Mouse (Mus musculus) hematopoietic stem cell, adult 5-6 weeks (primary cell): ENCODE results near the gene Polr1d. TPM values are rescaled to one million over a fixed set of nuclear protein-coding genes. Genes with fewer than 3 reads are reported as not detected.

Experiments
- ATAC-seq, 2 experiments: fragments of 125-278 bp in 1 of 2; replicated peaks in 1 of 2; 2 replicates each; pipeline ENCODE4 v1.8.0; 2016 to 2017; ENCODE audit warnings: inconsistent platforms in 2 of 2, mild to moderate bottlenecking in 2 of 2, moderate number of reproducible peaks in 2 of 2, low read depth in 1 of 2, moderate TSS enrichment in 1 of 2; ENCODE audit not compliant: low FRiP score in 2 of 2, poor library complexity in 2 of 2, severe bottlenecking in 2 of 2, insufficient read depth in 1 of 2, low TSS enrichment in 1 of 2
- total RNA-seq: library from RNA; stranded (forward); fragments of 172-1452, 232-1000 nt; gene quantifications from 2 replicates; pipeline ENCODE4 v1.2.3, GENCODE M21; 2017

Gene Polr1d
- total RNA-seq, 1 experiment from 2014 or later, result 120 TPM

DNA sequence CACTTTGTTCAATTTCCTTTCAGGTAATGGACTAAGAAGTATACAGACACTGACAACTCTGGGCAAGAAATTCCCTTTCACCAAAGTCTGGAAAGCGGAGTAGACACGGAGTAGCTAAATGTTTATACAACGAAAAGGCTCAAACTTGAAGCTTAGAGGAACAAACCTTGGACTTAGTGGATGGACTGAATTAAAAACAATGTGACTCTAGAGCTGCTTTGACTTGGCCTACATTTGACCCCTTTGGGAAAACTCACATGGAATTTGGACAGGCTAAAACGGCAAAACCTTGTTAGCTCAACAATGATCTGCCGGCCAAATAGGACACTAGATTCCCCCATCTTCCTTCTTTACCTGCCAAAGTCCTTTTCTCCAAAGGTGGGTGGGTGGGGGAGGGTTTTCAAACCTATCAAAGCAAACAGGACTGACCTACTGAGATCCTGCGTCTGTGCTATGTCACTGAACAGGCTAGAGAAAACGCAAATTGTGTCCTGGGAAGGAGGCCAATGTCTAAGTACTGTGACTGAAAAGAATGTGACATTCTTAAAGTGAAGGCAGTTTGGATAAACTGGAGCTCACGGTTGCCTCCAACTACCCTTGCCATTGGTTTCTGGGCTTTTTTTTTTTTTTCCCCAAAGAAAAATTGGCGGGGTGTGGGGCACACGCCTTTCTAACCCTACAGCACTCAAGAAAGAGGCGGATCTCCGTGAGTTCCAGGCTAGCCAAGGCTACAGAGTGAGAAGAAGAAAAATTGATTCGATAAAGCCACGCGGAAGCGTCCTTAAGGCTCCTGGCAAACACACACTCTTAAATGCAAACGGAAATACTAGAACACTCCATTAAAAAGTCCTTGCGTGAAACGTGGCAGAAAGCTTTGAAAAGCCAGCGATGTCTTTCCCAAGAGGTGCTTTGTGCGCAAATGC, 1.5 kb upstream of the Polr1d start:
- ATAC-seq, result no peak

DNA sequence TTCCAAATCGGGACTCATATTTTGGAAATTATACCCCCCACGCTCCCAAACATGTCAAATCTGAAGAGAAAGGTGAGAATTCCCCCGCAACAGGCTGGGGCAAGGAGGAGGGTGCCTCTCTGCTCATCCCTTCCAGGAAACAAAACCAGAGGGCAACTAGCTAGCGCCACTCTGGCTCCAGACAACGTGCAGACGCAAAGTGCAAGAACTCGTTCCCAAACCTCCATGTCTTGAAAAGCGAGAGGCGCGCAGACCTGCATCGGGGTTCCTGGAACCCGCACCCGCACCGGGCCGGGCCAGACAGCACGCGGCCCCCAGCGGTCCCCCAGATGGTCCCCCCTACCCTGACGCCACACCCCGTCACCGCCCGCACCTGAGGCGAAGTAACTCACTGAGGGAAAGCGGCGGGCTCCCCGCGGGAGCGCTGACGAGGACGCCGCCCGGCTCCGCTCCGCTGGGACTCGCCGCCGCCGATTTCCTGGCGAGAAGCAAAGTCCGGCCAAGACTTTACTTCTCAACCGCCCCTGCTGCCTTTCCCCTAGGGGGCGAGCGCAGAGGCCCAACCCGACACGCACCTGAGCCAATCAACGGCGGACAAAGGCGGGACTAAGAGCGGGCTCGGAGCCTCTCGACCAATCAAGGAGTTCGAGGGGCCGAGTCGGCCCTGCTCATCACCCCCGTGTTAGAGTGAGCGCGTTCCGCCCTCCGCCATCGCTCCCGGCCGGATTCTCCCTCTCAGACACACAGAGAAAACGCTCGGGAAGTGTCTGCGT, 638 bp upstream of the Polr1d start, which contains the start of gene Lnx2:
TSS of gene Lnx2 (minus strand) at position 561 of the 773 bp plus-strand sequence.
- ATAC-seq, result peak; percentile 95 to 96

DNA sequence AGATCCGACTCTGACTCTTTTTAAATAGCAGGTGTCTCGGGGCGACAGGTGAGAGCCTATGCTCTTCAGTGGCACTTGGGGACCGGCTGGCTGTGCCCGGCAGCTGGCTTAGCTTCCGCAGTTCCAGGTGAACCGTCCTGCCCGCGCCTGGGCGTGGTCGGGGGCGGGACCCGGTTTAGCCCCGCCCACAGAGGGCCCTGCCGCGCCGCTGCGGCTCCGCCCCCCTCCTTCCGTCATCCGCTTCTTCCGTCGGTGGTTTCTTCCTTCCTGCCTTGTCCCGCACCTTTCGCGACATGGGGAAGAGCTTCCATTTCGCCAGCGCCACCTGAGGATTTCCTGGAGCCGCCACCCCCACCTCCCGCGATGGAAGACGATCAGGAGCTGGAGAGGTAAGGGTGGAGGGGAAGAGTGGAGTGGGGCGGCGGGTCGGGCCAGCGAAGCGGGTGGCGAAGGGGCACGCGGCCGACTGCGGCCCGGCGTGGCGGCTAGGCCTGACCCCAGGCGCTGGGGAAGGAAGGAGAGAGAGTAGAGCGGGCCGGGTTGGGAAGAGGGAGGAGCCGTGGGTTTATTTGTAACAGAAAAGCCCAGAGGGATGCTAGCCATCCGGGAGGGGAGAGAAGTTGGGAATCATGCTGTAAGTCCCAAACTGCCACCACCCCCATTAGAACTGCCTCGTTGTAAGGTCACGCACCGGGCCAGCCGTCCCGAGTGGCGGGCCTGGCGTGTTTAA, 620 bp downstream of the Polr1d start:
- ATAC-seq, result peak; percentile 60 to 72

DNA sequence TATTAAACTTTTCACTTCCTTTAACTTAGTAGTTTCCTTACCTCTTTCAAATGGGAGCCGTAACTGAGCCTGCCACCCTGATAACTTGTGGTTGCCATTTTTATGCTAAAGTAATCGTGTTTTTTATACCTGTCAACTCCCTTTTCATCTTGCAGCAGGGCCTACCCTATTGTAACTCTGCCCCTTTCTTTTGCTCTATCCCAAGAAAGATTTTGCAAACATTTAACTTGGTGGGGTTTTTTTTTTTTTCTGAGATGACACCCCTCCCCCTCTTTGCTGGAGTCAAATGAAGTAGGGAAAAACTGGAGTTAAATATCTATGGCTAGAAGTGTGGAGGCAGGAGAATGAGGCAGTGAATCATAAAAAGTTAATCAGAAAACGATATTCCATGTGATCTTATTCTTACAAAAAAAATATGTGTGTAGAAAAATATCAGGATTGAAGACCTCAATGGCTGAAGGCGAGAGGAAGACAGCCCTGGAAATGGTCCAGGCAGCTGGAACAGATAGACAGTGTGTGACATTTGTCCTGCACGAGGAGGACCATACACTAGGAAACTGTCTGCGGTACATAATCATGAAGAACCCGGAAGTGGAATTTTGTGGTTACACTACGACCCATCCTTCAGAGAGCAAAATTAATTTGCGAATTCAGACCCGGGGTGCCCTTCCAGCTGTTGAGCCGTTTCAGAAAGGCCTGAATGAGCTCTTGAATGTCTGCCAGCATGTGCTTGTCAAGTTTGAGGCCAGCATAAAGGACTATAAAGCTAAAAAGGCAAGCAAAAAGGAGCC, 1.5 kb downstream of the Polr1d start:
- no peak for ATAC-seq

DNA sequence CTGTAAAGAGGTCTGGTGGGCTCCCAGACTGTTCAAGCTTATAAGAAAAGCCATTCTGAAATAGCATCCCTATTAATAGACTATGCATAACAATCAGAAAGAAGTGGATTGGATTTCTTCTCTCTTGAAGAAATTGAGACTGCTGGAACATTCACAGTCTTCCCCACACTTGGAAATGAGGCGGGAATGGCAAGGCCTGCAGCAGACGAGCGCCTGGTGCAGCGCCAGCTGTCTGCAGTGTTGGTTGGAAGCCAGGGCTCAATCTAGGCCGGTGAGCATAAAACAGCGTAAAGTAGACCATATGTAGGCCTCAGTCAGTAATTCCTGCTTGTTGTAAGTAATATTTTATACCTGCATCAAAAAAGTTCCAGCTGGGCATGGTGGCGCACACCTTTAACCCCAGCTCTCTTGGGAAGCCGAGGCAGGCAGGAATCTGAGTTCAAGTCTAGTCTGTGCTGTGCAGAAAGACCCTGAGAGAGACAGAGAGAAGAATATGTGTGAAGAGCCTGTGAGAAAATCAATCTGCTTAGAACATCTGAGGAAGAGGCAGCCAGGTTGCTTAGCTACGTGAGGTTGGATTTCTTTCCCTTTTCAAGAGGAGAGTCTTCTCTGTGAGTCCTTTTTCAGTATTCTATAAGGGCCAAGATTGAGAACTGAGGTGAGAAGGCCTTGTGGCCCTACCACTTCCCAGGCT, 8.5 kb downstream of the Polr1d start:
- no peak for ATAC-seq

DNA sequence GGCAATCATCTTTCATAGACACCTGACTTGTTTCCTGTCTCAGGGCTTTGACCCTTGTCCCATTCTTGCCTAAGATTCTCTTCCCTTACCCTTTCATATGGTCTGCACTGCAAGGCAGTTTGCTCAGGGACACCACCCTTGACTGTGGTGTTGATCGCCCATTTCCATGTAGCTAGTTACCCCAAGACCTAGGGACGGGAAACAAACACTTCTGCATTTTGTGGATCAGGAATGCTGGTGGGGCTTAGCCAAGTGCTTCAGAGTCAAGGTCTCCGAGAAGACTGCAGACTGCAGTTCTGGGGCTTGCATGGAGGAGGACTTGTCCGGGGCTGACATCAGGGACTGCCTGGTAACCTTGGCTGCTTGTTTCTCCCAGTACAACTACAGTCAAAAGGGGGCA, 10.0 kb downstream of the Polr1d start:
- ATAC-seq, result no peak

DNA sequence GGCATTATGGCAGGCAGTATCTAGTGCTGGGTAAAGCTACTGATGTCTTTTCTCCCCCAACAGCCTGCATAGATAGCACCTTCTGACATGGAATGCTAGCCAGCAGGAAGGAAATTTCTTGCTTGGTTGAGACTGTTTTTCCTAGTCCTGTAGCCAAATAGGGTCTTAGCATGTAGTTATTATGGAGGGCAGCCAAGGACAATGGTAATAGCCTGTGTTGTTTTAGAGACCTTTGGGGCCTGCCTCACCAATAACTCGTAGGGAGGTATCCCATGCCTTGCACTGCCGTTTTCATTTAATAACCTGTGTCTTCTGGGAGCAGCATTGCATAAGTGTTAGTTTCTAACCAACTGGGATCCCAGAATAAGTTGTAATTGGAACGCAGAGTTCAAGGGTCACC, 13.0 kb downstream of the Polr1d start:
- no peak for ATAC-seq

DNA sequence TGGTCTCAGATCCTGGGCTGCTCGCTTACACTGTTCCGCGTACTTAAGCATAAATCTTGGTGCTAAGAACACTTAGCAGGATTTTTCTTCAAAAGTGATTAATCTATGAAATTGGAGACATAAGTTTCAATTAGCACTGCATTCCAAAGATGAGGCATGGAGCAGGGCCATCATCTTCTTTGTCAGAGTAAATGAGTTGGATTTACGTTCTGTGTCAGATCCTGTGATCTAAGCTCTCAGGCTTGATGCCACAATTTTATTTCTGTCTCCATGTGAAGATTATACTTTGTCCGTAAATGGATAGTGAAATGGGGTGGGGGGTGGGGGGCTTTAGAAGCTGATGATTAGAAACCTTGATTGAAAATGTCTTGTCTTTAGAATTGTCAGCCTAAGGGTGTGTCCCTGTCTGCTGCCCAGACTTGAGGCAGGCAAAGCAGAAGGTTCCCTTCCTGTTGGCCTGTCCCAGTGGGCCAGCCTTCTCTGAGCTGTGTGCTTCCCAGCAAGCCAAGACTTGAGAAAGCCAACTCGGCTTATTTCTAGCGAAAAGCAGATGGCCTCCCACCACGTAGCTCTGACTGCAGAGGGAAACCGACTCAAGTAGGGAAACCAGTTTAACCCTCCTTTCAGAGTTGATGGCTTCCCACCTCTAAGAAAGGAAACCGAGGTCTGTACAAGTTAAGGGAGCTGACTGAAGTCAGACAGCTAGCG, 13.6 kb downstream of the Polr1d start:
- ATAC-seq, result no peak

DNA sequence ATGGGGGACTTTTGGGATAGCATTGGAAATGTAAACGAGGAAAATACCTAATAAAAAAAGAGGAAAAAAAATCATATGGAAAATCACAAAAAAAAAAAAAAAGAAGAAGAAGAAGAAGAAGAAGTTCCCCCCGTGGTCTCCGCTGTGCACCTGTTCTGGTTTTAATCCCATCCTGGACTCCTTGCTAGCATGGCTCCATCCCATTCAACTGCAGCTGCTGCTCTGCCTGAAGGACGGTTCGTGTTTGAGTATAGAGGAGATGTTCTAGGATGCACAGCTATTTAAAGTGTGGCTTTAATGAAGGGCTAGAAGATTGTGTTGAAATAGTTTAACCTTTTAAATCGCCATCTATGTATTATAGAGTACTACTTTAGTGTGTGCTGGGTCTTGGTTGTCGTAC, 15.6 kb downstream of the Polr1d start:
- no peak for ATAC-seq

DNA sequence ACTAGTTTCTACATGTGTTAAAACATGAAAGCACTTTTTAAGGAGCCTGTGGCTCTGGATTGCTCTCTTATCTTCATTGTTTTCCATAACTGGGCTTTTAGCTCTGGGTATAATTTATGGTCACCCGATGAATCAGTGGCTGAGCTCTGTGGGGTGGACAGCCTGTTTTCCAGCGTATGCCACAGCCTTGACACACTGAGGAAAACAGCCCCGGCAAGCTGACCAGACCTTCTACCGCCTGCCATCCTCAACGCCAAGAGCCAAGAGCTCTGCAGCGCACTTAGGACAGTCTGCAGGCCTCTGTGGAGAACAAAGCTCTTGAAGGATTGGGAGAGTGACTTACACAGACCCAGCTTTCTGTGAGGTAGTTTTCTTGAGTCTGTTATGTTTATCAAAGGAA, 17.4 kb downstream of the Polr1d start:
- no peak for ATAC-seq

DNA sequence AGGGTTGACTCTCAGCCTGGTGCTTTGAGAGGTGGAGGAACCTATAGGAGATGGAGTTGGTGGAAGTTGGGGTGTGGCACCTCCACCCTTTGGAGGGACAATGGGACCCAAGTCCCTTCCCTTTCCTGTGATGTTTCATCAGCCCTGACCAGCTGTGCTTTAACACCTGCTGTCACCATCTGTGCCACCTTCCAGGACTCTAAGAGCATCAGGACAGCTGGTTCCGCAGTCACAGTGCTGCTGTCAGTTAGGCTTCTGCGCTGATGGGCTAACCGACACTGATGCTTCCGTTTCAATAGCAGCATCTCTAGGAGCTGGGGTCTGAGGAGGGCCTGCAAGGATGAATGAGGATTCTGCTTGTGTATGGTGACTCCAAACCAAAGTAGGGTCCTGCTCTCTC, 19.7 kb downstream of the Polr1d start:
- no peak for ATAC-seq

DNA sequence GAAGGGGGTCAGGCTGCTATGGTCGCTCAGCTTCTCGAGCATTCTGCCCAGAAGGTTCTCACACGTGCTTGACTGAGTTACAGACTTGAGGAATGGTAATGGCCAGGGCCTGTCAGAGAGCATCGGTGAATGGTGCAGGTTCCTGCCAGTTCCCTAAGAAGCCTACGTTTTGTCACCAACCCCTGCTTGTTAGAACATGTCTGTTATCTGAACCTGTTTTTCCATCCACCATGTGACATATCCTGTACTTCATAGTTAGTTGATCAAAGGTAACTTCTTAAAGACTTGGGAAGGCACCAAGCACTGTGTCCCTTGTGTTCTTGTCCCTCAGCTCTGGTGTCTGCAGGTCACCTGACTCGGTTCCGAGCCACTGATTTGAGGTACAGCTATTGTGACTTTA, 21.8 kb downstream of the Polr1d start:
- no peak for ATAC-seq

DNA sequence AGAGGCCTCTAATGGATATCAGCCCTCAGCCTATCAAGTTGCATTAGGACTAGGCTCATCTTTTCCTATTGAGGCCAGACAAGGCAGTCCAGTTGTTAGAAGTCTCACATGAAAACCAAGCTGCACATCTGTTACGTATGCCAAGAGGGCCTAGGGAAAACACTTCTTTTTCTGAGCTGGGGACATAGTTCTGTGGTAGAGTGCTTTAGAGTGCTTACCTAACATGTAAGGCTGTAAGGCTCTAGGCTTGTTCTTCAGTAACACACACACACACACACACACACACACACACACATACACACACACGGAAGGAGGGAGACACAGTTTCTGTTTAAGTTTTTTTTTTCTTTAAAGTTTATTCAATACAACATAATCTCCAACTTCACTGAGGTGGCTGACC, 23.3 kb downstream of the Polr1d start:
- no peak for ATAC-seq

DNA sequence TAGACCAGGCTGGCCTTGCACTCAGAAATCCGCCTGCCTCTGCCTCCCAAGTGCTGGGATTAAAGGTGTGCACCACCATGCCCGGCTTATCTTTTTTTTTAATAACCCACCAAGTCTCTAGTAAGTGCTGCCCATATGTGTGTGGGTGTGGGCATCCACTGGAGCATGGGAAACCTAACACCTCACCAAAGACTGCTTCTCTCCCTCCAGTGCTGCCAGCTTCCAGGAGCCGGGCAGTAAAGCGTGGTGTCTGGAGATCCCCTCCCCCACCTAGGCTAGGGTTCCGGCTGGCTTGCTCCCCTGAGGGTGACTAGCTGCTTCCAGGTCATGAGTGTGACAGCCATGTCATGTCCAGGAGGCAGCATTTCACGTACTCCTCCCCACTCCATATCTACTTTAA, 25.4 kb downstream of the Polr1d start:
- no peak for ATAC-seq

DNA sequence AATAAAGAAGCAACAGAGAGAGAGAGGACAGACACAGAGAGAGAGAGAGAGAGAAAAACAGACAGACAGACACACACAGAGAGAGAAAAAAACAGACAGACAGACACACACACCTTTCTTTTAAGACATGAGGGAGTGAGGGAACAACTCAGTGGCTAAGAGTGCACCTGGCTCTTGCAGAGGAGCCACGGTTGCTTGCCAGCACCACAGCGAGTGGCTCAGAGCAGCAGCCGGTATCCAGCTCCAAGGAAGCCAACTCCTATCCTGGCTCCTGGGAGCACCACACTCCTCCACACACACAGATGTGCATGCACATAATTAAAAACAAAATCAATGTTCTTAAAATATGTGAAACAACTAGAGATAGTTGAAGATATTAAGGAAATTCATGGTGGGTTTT, 30.4 kb downstream of the Polr1d start:
- no peak for ATAC-seq
